Comparison of ENCODE assay signal across 8 mouse cellular contexts in the genomic region with DNA sequence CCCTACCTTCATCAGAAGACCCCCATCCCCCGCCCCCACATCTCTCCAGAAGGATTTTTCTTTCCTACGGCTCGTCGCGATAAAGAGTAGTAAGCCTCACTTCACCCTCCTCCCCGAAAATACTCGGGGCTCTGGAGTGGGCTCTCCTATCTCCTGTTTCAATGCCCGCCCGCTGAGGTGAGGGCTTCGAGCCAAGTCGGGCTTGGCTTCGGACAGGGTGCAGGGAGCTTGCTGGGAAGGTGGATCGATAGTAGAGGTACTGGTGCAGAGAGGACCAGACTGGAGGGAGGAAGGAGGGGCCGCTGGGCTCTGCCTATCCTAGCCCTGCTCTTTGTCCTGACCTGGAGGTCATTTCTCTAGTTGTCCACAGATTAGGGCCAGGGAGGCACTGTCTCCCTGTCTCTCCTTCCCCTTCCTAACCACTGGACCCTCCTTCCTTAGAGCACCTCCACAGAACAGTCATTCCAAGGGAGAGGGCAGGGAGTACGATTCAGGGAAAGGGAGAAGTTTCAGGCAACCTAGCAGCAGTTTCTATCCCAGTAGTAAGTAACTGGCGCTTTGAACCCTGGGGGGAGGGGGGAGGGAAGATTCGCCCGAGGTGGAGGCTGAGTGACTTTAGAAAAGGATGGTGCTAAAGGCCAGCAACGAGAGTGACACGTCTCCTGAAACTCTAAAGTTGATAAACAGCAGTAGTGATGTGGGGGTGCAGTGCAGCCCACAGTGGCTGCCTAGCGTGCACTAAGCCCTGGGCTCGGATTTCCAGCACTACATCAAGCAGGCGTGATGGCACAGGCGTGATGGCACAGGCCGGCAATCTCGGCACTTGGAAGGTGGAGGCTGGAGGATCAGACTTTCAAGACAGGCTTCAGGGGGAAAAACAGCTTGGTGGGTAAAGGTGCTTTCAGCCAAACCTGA. TPM values are rescaled to one million over a fixed set of nuclear protein-coding genes. Genes with fewer than 3 reads are reported as not detected.
DNase-seq lines count a peak whose midpoint lies in the region; ATAC-seq and TF ChIP-seq lines count a peak whose summit lies in the region.

No protein-coding gene starts in this region.

- H3K9me3 ChIP-seq in forebrain, embryonic 10.5 days: no peaks in the 10 kb centered on the region
- H3K9me3 ChIP-seq in hindbrain, embryonic 11.5 days (ENCODE audit: control insufficient read depth, low read length): no peaks in the 10 kb centered on the region
- H3K9me3 ChIP-seq in limb, embryonic 14.5 days (ENCODE audit: control insufficient read depth, low read length): no peaks in the 10 kb centered on the region
- H3K9me3 ChIP-seq in midbrain, embryonic 16.5 days (replicated peaks; ENCODE audit: control insufficient read depth, low read length, poor library complexity, severe bottlenecking): no peaks in the 10 kb centered on the region

- peak overlapping the region; percentile 75 for H3K4me2 ChIP-seq in hindbrain, embryonic 11.5 days (replicated peaks; ENCODE audit: low read depth, low read length)
- peak overlapping the region; percentile 95 for H3K4me2 ChIP-seq in limb, embryonic 14.5 days (replicated peaks; ENCODE audit: low read depth, low read length, severe bottlenecking)
- H3K4me2 ChIP-seq in midbrain, embryonic 16.5 days (ENCODE audit: low read length): peak overlapping the region; percentile 58

- H3K27ac ChIP-seq in forebrain, embryonic 10.5 days: peak overlapping the region; percentile 100
- H3K27ac ChIP-seq in hindbrain, embryonic 11.5 days (ENCODE audit: low read depth, low read length): peak overlapping the region; percentile 95
- H3K27ac ChIP-seq in limb, embryonic 14.5 days (replicated peaks; ENCODE audit: low read depth, low read length): peak overlapping the region; percentile 92
- peak overlapping the region; percentile 95 for H3K27ac ChIP-seq in midbrain, embryonic 16.5 days (ENCODE audit: low read length)

- H3K4me1 ChIP-seq in forebrain, embryonic 10.5 days: peaks cover 87% of the 10 kb centered on the region
- H3K4me1 ChIP-seq in hindbrain, embryonic 11.5 days (replicated peaks; ENCODE audit: control insufficient read depth, insufficient read depth, low read length): peaks cover 36% of the 10 kb centered on the region
- H3K4me1 ChIP-seq in limb, embryonic 14.5 days (ENCODE audit: control insufficient read depth, insufficient read depth, low read length): peaks cover 67% of the 10 kb centered on the region
- peaks cover 40% of the 10 kb centered on the region for H3K4me1 ChIP-seq in midbrain, embryonic 16.5 days (ENCODE audit: control insufficient read depth, insufficient read depth, low read length)

- no peak for TF ChIP-seq POLR2A in limb, embryonic 14.5 days (IDR thresholded peaks at IDR 0.05; ENCODE audit: borderline replicate concordance, extremely low read depth, insufficient read depth, insufficient read length)

- H3K36me3 ChIP-seq in forebrain, embryonic 10.5 days (replicated peaks): peaks cover 11% of the 10 kb centered on the region
- H3K36me3 ChIP-seq in hindbrain, embryonic 11.5 days (ENCODE audit: control insufficient read depth, insufficient read depth, low read length): no peaks in the 10 kb centered on the region
- H3K36me3 ChIP-seq in limb, embryonic 14.5 days (ENCODE audit: control insufficient read depth, insufficient read depth, low read length): peaks cover 6% of the 10 kb centered on the region; the same call in 1 of the 2 replicates
- no peaks in the 10 kb centered on the region for H3K36me3 ChIP-seq in midbrain, embryonic 16.5 days (ENCODE audit: control insufficient read depth, insufficient read depth, low read length)

- no peak; the same call in 1 of the 2 replicates for ATAC-seq in hindbrain, embryonic 11.5 days (ENCODE audit: low FRiP score)
- no peak for ATAC-seq in limb, embryonic 14.5 days (ENCODE audit: low FRiP score, low read depth)
- ATAC-seq in midbrain, embryonic 16.5 days: no peak

- H3K27me3 ChIP-seq in forebrain, embryonic 10.5 days (ENCODE audit: poor library complexity, severe bottlenecking): peaks cover 5% of the 10 kb centered on the region; the same call in 1 of the 2 replicates
- no peaks in the 10 kb centered on the region for H3K27me3 ChIP-seq in hindbrain, embryonic 11.5 days (ENCODE audit: control insufficient read depth, insufficient read depth, low read length)
- no peaks in the 10 kb centered on the region for H3K27me3 ChIP-seq in limb, embryonic 14.5 days (ENCODE audit: control insufficient read depth, insufficient read depth, low read length)
- no peaks in the 10 kb centered on the region for H3K27me3 ChIP-seq in midbrain, embryonic 16.5 days (ENCODE audit: control insufficient read depth, insufficient read depth, low read depth, low read length)

- WGBS in forebrain, embryonic 10.5 days: 1% methylated on average over 26 of the region's 26 CpGs
- WGBS in hindbrain, embryonic 11.5 days: 2% methylated on average over 26 of the region's 26 CpGs
- 3% methylated on average over 26 of the region's 26 CpGs for WGBS in limb, embryonic 14.5 days
- 3% methylated on average over 26 of the region's 26 CpGs for WGBS in midbrain, embryonic 16.5 days

- peak overlapping the region; percentile 78 for H3K4me3 ChIP-seq in forebrain, embryonic 10.5 days
- H3K4me3 ChIP-seq in hindbrain, embryonic 11.5 days (ENCODE audit: low read depth, low read length): peak overlapping the region; percentile 100
- peak overlapping the region; percentile 100 for H3K4me3 ChIP-seq in limb, embryonic 14.5 days (replicated peaks; ENCODE audit: low read length)
- H3K4me3 ChIP-seq in midbrain, embryonic 16.5 days (ENCODE audit: low read depth, low read length): peak overlapping the region; percentile 84

- peak; percentile 37 for DNase-seq in A20 (ENCODE audit: low read depth, low spot score)
- DNase-seq in adrenal gland, postnatal 10 days: peak; percentile 65
- peak; percentile 54 for DNase-seq in forebrain, embryonic 10.5 days (ENCODE audit: extremely low spot score, low spot score)
- DNase-seq in hindbrain, embryonic 11.5 days (ENCODE audit: low spot score): peak; percentile 64
- DNase-seq in limb, embryonic 14.5 days (ENCODE audit: low spot score): no peak
- no peak for DNase-seq in thymus, adult 18-20 months
- DNase-seq in thymus, postnatal 25 days: no peak

- H3K9ac ChIP-seq in hindbrain, embryonic 11.5 days (ENCODE audit: low read depth, low read length): peak overlapping the region; percentile 99
- H3K9ac ChIP-seq in limb, embryonic 14.5 days (ENCODE audit: low read depth, low read length, severe bottlenecking): peak overlapping the region; percentile 93
- peak overlapping the region; percentile 95 for H3K9ac ChIP-seq in midbrain, embryonic 16.5 days (ENCODE audit: low read depth, low read length)

RNA-seq across cellular contexts. Expression of a gene that starts 1.1 kb away (rescaled TPM):
- 10 to 100 TPM; 60.4 to 72.7 TPM for total RNA-seq in adrenal gland, postnatal 10 days (2021)
- polyA plus RNA-seq in forebrain, embryonic 10.5 days (2016; fragmentation: Nextera tagmentation; extraction: Ambion mirVana): 45.6 and 47.1 TPM in 2 replicates
- polyA plus RNA-seq in hindbrain, embryonic 11.5 days (2014; fragmentation: Nextera tagmentation; extraction: Ambion mirVana): 54.6 and 65.5 TPM in 2 replicates
- polyA plus RNA-seq in limb, embryonic 14.5 days (2012; rRNA removed): 113 and 119 TPM in 2 replicates
- polyA plus RNA-seq in limb, embryonic 14.5 days (2014; fragmentation: Nextera tagmentation; extraction: Ambion mirVana): 58.3 and 68.4 TPM in 2 replicates
- 66.1 and 68.2 TPM in 2 replicates for polyA plus RNA-seq in midbrain, embryonic 16.5 days (2015; fragmentation: Nextera tagmentation; extraction: Ambion mirVana)

RNA-seq across cellular contexts. Expression of a gene that starts 4.9 kb away (rescaled TPM):
- total RNA-seq in adrenal gland, postnatal 10 days (2021): 10 to 100 TPM; 73.1 to 74.8 TPM
- polyA plus RNA-seq in forebrain, embryonic 10.5 days (2016; fragmentation: Nextera tagmentation; extraction: Ambion mirVana): 84.8 and 86.8 TPM in 2 replicates
- 17.8 and 39.1 TPM in 2 replicates for polyA plus RNA-seq in hindbrain, embryonic 11.5 days (2014; fragmentation: Nextera tagmentation; extraction: Ambion mirVana)
- polyA plus RNA-seq in limb, embryonic 14.5 days (2012; rRNA removed): 93.6 and 113 TPM in 2 replicates
- 34.5 and 38.3 TPM in 2 replicates for polyA plus RNA-seq in limb, embryonic 14.5 days (2014; fragmentation: Nextera tagmentation; extraction: Ambion mirVana)
- polyA plus RNA-seq in midbrain, embryonic 16.5 days (2015; fragmentation: Nextera tagmentation; extraction: Ambion mirVana): 193 and 198 TPM in 2 replicates

RNA-seq across cellular contexts. Expression of a gene that starts 29.4 kb away (rescaled TPM):
- total RNA-seq in adrenal gland, postnatal 10 days (2021): 1 to 10 TPM; 5.5 to 5.6 TPM
- 5.9 and 6.8 TPM in 2 replicates for polyA plus RNA-seq in forebrain, embryonic 10.5 days (2016; fragmentation: Nextera tagmentation; extraction: Ambion mirVana)
- polyA plus RNA-seq in hindbrain, embryonic 11.5 days (2014; fragmentation: Nextera tagmentation; extraction: Ambion mirVana): 15.6 and 17.4 TPM in 2 replicates
- 50.3 and 57.4 TPM in 2 replicates for polyA plus RNA-seq in limb, embryonic 14.5 days (2012; rRNA removed)
- 74.6 and 75.4 TPM in 2 replicates for polyA plus RNA-seq in limb, embryonic 14.5 days (2014; fragmentation: Nextera tagmentation; extraction: Ambion mirVana)
- 2.2 and 2.5 TPM in 2 replicates for polyA plus RNA-seq in midbrain, embryonic 16.5 days (2015; fragmentation: Nextera tagmentation; extraction: Ambion mirVana)

RNA-seq across cellular contexts. Expression of a gene that starts 54.7 kb away (rescaled TPM):
- total RNA-seq in adrenal gland, postnatal 10 days (2021): 100 to 1,000 TPM; 177 to 229 TPM
- 251 and 256 TPM in 2 replicates for polyA plus RNA-seq in forebrain, embryonic 10.5 days (2016; fragmentation: Nextera tagmentation; extraction: Ambion mirVana)
- polyA plus RNA-seq in hindbrain, embryonic 11.5 days (2014; fragmentation: Nextera tagmentation; extraction: Ambion mirVana): 191 and 228 TPM in 2 replicates
- 168 and 191 TPM in 2 replicates for polyA plus RNA-seq in limb, embryonic 14.5 days (2012; rRNA removed)
- 204 and 229 TPM in 2 replicates for polyA plus RNA-seq in limb, embryonic 14.5 days (2014; fragmentation: Nextera tagmentation; extraction: Ambion mirVana)
- polyA plus RNA-seq in midbrain, embryonic 16.5 days (2015; fragmentation: Nextera tagmentation; extraction: Ambion mirVana): 124 and 137 TPM in 2 replicates

Comparison
In these comparisons a context has a peak if more than half of its experiments do, and no peak if none do; other contexts are left out.
1. DNase-seq: peak in A20 (single experiment), adrenal gland, postnatal 10 days (single experiment), forebrain, embryonic 10.5 days (single experiment) and hindbrain, embryonic 11.5 days (single experiment); none in limb, embryonic 14.5 days (single experiment), thymus, adult 18-20 months (0 of 2) and thymus, postnatal 25 days (single experiment).
2. Peak in every context shown above with its lines, with median percentiles within 50 percentile points of each other: H3K27ac ChIP-seq, H3K4me3 ChIP-seq, H3K4me2 ChIP-seq and H3K9ac ChIP-seq.